Mouse (Mus musculus): ENCODE data around the gene Cdk19. TPM values are rescaled to one million over a fixed set of nuclear protein-coding genes. Genes with fewer than 3 reads are reported as not detected.
A peak's percentile ranks its signal among the peaks of the same experiment; 100 is the strongest.
"Not testable (repeated sequence)": the region's sequence is repeated elsewhere in the genome, so short reads cannot be mapped to it uniquely, and the experiment has no call there.

The Cdk19 gene
- total RNA-seq, 2 experiments from 2014 or later: 30.5 to 31.7 TPM

DNA sequence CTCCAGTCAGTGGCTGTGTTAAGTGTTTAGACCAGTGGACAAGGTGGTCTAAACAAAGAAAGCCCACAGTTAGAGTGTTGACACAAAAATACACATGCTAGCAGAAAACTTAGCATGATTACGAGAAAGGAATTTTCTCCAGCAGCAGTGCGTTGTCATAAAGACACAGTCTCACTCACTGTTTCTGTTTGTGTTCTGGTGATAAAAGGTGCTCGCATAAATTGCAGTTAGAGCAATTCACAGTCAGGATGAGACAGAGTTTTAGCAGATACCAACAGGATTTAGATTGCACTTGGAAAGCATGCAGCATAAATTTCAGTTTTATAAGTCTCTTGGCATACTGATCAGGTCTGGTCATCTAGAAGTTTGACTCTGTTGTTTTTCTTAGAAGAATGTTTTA lies 59.5 kb downstream of the Cdk19 start:
- DNase-seq: no peak

GRCm38 (mm10) chr10:40399328-40399727 lies 60.0 kb downstream of the Cdk19 start:
- no peak for DNase-seq

DNA sequence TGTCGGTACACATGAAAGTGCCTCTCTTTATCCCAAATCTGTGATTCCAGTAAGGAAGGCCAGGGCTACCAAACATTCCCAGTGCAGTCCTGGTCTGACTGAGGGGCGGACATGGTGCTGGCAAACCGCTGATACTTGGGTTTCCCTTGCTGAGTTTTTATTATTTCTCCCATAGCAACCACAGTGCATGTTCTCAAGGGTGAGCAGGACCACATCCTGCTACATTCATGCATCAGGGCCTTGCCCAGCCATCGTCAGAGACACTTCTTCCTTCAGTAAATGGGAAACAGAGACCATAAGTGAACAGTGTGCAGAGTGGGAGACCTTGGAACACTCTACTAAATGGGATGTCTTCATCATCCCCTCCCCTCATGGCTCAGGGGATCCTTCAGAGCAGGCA lies 60.9 kb downstream of the Cdk19 start:
- DNase-seq: no peak

DNA sequence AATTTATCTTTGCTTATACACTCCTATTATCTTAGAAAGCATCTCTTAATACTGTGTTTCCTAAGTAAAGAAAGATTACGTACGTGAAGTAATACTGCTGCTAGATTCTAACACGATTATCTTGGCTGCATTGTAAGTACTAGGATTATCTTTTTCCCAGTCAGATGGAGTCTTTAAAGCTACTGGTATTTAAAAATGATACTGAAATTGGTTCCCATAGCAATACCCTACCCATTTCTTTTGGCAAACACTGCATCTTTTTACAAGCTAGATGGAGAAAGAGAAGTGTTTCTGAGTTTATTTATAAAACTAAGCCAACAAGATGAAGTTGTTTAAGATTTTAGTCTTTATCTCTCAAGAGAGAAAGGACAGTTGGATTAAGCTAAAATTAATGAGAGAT lies 67.3 kb downstream of the Cdk19 start:
- DNase-seq: no peak

DNA sequence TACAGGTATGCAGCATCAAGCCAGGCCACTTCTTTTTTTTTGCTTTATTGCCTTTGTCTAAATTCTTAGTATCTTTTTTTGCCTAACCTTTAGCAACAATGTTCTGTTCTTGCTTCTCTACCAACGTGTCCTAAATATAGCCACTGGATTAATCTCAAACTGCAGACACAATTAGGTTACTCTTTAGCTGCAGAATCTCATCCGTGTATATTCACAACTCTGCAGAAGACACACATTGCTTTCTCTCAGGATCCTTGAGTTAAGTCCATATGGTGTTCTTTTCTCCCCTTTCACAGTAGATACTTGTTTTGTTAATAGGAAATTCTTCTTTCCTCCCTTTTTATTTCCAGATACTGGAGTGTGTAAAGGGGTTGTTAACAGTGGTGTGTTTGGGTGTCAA lies 70.0 kb downstream of the Cdk19 start:
- no peak for DNase-seq

DNA sequence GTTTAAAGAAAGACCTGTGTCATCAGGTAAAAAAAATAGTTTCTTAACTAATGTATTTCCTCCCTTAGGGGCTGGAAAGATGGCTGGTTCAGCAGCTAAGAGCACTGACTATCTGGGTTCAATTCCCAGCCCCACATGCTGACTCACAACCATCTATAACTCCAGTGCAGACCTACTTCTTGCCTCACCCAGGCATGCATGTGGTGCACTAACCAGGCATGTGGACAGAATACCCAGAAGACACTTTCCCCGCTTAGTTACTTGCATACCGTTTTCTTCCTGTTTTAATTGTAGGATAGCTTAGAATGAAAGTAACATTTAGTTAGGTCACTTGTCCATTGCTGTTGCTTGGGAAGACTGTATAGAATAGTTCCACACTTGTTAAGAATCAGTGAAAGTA lies 72.0 kb downstream of the Cdk19 start:
- DNase-seq: no peak

GRCm38 (mm10) chr10:40416944-40417343 lies 77.6 kb downstream of the Cdk19 start:
- DNase-seq: peak; percentile 21 to 25

DNA sequence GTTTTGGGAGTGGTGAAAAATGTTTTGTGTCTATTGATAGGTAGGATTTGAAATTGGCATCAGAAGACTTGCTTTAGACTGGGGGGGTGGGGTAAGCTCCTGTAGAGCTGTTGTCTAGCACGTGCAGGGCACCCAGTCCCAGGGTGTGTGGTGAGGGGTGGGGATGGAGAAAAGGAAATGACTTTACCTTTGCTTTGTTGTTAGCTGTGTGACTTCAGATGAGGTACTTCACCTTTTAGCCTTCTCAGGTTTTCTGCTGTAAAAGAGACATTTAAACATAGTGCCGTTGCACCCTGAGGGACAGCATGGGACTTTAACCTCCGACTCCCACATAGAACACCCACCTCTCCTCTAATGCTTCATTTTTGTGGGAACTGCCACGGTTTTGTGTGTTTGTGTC lies 80.5 kb downstream of the Cdk19 start:
- DNase-seq: no peak

GRCm38 (mm10) chr10:40420703-40421102 lies 81.3 kb downstream of the Cdk19 start:
- no peak for DNase-seq

GRCm38 (mm10) chr10:40421724-40422123 lies 82.4 kb downstream of the Cdk19 start:
- DNase-seq: no peak

DNA sequence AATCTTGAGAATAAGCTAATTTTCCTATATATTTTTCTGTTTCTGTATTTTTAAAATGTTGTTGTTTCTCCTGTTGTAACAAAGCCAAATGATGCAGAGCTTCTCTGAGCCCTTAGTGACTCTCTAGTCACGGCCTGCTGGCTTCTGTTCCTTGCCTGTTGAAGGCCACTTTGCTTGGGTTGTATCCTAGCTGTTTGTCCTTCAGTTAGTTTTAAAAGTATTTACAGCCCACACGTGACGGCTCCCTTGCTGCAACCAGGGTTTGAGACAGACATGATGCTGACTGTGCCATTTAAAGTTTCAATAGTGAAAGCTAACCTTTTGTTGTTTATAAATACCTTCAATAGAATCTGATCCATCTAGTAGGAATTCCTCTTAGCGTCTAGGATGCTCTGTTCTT lies 83.3 kb downstream of the Cdk19 start:
- DNase-seq: no peak

DNA sequence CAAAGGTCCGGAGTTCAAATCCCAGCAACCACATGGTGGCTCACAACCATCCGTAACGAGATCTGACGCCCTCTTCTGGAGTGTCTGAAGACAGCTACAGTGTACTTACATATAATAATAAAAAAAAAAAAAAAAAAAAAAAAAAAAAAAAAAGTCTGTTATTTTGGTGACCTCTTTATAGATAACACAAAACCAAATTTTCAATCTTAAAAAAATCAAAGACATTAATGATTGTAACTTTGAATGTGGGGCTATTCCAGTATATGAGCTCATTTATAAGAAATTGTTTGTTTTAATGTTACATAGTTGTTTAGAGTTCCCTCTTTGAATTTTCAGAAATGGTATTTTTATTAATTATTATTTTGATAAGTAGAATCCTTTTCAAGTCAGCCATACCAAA lies 85.1 kb downstream of the Cdk19 start:
- DNase-seq: not testable (repeated sequence)

- no peak for DNase-seq
These were observed 86.1 kb downstream of the Cdk19 start for GRCm38 (mm10) chr10:40425243-40426095.

DNA sequence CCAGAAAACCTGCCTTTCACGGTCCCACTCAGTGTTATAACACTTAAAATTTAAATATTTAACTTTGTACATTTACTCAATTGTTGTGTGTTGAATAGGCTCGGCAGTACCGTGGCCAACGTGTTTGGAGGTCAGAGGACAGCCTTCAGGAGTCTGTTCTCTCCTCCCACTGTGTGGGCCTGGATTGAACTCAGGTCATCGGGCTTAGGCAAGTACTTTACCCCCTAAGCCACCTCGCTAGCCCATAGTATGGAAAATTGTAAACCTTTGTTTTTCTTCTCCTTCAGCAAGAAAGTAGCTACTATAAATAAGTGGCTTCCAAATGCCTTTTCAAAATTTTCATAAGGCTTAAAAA lies 86.7 kb downstream of the Cdk19 start:
- DNase-seq: no peak

DNA sequence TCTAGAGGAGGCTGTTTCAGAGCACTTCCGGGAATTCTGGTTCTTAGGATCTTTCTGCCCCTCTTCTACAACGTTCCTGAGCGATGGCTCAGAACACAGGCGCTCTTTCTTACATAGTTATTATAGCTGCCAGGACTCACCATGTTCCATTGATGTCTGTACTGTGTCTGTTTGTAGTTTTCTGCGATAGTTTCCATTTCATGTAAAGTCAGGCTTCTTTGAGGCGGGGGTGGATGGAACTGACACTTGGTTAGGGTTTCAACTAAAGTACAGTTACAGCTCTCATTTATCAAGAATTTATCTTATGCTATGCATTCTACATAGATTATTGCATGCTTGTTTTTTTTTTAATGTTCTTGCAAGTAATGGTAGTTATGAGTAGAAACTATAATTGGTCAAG lies 89.3 kb downstream of the Cdk19 start:
- DNase-seq: no peak

- DNase-seq: no peak
These were observed 89.7 kb downstream of the Cdk19 start for GRCm38 (mm10) chr10:40429081-40429480.

- DNase-seq: no peak
These were observed 90.8 kb downstream of the Cdk19 start for GRCm38 (mm10) chr10:40430209-40430608.

DNA sequence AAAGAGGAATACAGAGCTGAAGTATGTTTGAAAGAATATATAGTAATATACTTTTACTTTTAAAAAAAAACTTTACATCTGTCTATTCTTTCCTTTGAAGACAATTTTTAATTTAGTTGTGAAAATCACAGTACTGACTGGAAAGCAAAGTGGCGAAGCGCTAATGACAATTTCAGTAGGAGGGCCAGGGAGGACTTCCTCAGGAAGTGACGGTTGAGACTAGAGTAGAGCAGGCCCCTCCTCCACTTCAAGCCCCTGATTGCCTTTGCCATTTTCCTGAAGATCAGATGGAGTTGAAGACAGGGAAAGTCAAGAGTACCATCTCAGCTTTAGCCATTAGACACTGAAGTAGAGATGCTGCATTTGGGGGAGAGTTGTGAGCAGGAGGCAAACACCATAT lies 92.6 kb downstream of the Cdk19 start:
- DNase-seq: no peak

- DNase-seq: no peak
These were observed 93.0 kb downstream of the Cdk19 start for GRCm38 (mm10) chr10:40432375-40432774.

DNA sequence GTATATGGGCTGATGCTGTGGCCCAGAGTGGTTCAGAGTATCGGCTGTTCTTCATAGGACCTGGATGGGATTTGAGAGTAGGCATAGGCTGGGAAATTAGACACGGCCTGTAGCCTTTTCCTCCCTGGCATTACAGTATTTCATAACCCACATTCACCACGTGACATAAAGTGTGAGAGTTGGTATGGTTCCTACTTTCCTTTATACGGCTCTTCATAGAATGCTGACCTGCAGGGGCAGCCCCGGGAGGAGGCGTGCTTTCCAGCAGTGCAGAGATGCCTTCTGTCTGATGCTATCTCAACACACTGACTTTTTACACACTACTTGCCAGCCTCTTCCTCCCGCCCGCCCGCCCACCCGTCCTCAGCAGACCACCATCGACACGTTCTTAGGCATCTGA lies 96.0 kb downstream of the Cdk19 start:
- DNase-seq: no peak

GRCm38 (mm10) chr10:40437117-40437516 lies 97.8 kb downstream of the Cdk19 start:
- DNase-seq: no peak

GRCm38 (mm10) chr10:40440740-40441139 lies 101.4 kb downstream of the Cdk19 start:
- DNase-seq: no peak

DNA sequence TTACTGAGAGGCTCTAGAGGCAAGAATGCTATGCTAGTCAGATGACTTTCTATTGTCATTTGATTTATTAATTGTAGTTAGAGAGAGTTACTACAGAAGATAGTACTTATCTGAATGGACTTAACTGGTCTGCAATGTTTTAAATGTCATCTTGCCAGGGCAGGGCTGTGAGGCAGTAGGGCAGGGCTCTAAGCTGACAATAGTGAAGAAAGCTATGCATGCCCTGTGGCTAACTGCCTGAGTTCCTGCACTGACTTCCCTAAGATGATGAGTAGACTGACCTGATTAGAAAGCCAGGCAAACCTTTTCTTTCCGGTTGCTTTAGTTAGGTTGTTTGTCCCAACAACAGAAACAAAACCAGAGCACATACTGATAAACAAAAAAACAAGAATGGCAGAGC lies 102.7 kb downstream of the Cdk19 start:
- DNase-seq: no peak

- no peak for DNase-seq
These were observed 104.0 kb downstream of the Cdk19 start for GRCm38 (mm10) chr10:40443371-40443770.

- no peak for DNase-seq
These were observed 104.5 kb downstream of the Cdk19 start for GRCm38 (mm10) chr10:40443806-40444357.
